Mouse (Mus musculus) myocyte (in vitro differentiated cells): ENCODE measurements around the gene Arid4a.

Source experiments
- E2F4 ChIP-seq: IDR thresholded peaks from one replicate; pipeline ENCODE4 v1.6.1; 2011; ENCODE audit warnings: mild to moderate bottlenecking, control low read depth, moderate library complexity; ENCODE audit not compliant: insufficient read depth
- MAX ChIP-seq: IDR thresholded peaks from one replicate; pipeline ENCODE4 v1.6.1; 2011; ENCODE audit warnings: low read depth, mild to moderate bottlenecking, control low read depth
- POLR2A ChIP-seq: IDR thresholded peaks from one replicate; pipeline ENCODE4 v1.6.1; 2011; ENCODE audit warnings: low read depth, mild to moderate bottlenecking, control low read depth, moderate library complexity; ENCODE audit not compliant: insufficient read length
- POLR2AphosphoS2 ChIP-seq: IDR thresholded peaks from one replicate; pipeline ENCODE4 v1.6.1; 2011; ENCODE audit warnings: low read depth, control low read depth; ENCODE audit not compliant: insufficient read length
- REST ChIP-seq: IDR thresholded peaks from one replicate; pipeline ENCODE4 v1.6.1; 2011; ENCODE audit warnings: mild to moderate bottlenecking, control low read depth, moderate library complexity; ENCODE audit not compliant: insufficient read depth, insufficient read length
- SRF ChIP-seq: IDR thresholded peaks from one replicate; pipeline ENCODE4 v1.6.1; 2011; ENCODE audit warnings: low read depth; ENCODE audit not compliant: control insufficient read depth, insufficient read length
- TCF12 ChIP-seq: IDR thresholded peaks from one replicate; pipeline ENCODE4 v1.6.1; 2011; ENCODE audit warnings: mild to moderate bottlenecking, control low read depth; ENCODE audit not compliant: poor library complexity, insufficient read depth, severe bottlenecking
- USF1 ChIP-seq: IDR thresholded peaks from one replicate; pipeline ENCODE4 v1.6.1; 2011; ENCODE audit warnings: low read depth, mild to moderate bottlenecking, control low read depth, moderate library complexity

GRCm38 (mm10) chr12:70975891-70976290 is 39.9 kb upstream of the Arid4a start:
- TF ChIP-seq POLR2A (no peak), E2F4 (no peak), POLR2AphosphoS2 (no peak), MAX (no peak), USF1 (no peak), TCF12 (no peak), REST (no peak), SRF (no peak)
